Mouse (Mus musculus): ENCODE measurements around the gene Nrsn2. TPM values are rescaled to one million over a fixed set of nuclear protein-coding genes. Genes with fewer than 3 reads are reported as not detected.

Nrsn2 gene
- polyA plus RNA-seq, 1 experiment from 2014 or later = 2.4 TPM

- peak overlapping the region; percentile 99 for H3K27ac ChIP-seq
- under 1% methylated on average over 38 of the region's 38 CpGs for WGBS
- H3K27me3 ChIP-seq (ENCODE audit: poor library complexity, severe bottlenecking) = no peaks in the 10 kb centered on the region
- H3K4me3 ChIP-seq = peak overlapping the region; percentile 94
- H3K9me3 ChIP-seq = no peaks in the 10 kb centered on the region
- peaks cover 16% of the 10 kb centered on the region for H3K36me3 ChIP-seq (replicated peaks)
- DNase-seq (ENCODE audit: extremely low spot score, low spot score) = peak; percentile 89
- H3K4me1 ChIP-seq = peaks cover 54% of the 10 kb centered on the region
Observed at GRCm38 (mm10) chr2:152398691-152399090, 22.3 kb upstream of the Nrsn2 start.

- Histone ChIP-seq H3K9me3 (no peaks in the 10 kb centered on the region), H3K36me3 (replicated peaks) (peaks cover 16% of the 10 kb centered on the region), H3K27ac (peak within 1 kb of the TSS; percentile 99), H3K4me1 (peaks cover 62% of the 10 kb centered on the region), H3K4me3 (peak within 1 kb of the TSS; percentile 94), H3K27me3 (ENCODE audit: poor library complexity, severe bottlenecking) (no peaks in the 10 kb centered on the region)
- WGBS = 2% methylated on average over 98 of the region's 104 CpGs
- DNase-seq (ENCODE audit: extremely low spot score, low spot score) = peak; percentile 96
Observed at GRCm38 (mm10) chr2:152397680-152398435, 21.4 kb upstream of the Nrsn2 start, which contains the start of gene Sox12. TSS of gene Sox12 (minus strand) at chr2:152398063.

GRCm38 (mm10) chr2:152397004-152397589 lies 20.7 kb upstream of the Nrsn2 start:
- WGBS = under 1% methylated on average over 68 of the region's 77 CpGs
- peak overlapping the region; percentile 99 for H3K27ac ChIP-seq
- DNase-seq (ENCODE audit: extremely low spot score, low spot score) = peak; percentile 78
- H3K4me1 ChIP-seq = peaks cover 64% of the 10 kb centered on the region
- peak overlapping the region; percentile 94 for H3K4me3 ChIP-seq
- no peaks in the 10 kb centered on the region for H3K9me3 ChIP-seq
- H3K36me3 ChIP-seq (replicated peaks) = peaks cover 16% of the 10 kb centered on the region
- no peaks in the 10 kb centered on the region for H3K27me3 ChIP-seq (ENCODE audit: poor library complexity, severe bottlenecking)

- DNase-seq (ENCODE audit: extremely low spot score, low spot score) = peak; percentile 96
- H3K9me3 ChIP-seq = no peaks in the 10 kb centered on the region
- H3K4me1 ChIP-seq = peaks cover 64% of the 10 kb centered on the region
- peaks cover 16% of the 10 kb centered on the region for H3K36me3 ChIP-seq (replicated peaks)
- peak overlapping the region; percentile 94 for H3K4me3 ChIP-seq
- H3K27me3 ChIP-seq (ENCODE audit: poor library complexity, severe bottlenecking) = no peaks in the 10 kb centered on the region
- under 1% methylated on average over 46 of the region's 46 CpGs for WGBS
- peak overlapping the region; percentile 99 for H3K27ac ChIP-seq
Observed at GRCm38 (mm10) chr2:152396110-152397003, 19.9 kb upstream of the Nrsn2 start.

- H3K36me3 ChIP-seq (replicated peaks) = peaks cover 16% of the 10 kb centered on the region
- peak overlapping the region; percentile 94 for H3K4me3 ChIP-seq
- peak overlapping the region; percentile 99 for H3K27ac ChIP-seq
- peaks cover 60% of the 10 kb centered on the region for H3K4me1 ChIP-seq
- no peak for DNase-seq (ENCODE audit: extremely low spot score, low spot score)
- H3K27me3 ChIP-seq (ENCODE audit: poor library complexity, severe bottlenecking) = no peaks in the 10 kb centered on the region
- no peaks in the 10 kb centered on the region for H3K9me3 ChIP-seq
- whole genome bisulfite sequencing = 31% methylated on average over 13 of the region's 13 CpGs
Observed at GRCm38 (mm10) chr2:152395271-152395920, 19.0 kb upstream of the Nrsn2 start.

GRCm38 (mm10) chr2:152393225-152394017 lies 17.0 kb upstream of the Nrsn2 start:
- no peaks in the 10 kb centered on the region for H3K27me3 ChIP-seq (ENCODE audit: poor library complexity, severe bottlenecking)
- peak overlapping the region; percentile 94; the same call in 1 of the 2 replicates for H3K4me3 ChIP-seq
- peaks cover 16% of the 10 kb centered on the region for H3K36me3 ChIP-seq (replicated peaks)
- WGBS = 53% methylated on average over 9 of the region's 9 CpGs
- no peak overlapping the region for H3K27ac ChIP-seq
- H3K9me3 ChIP-seq = no peaks in the 10 kb centered on the region
- peak; percentile 21 for DNase-seq (ENCODE audit: extremely low spot score, low spot score)
- H3K4me1 ChIP-seq = peaks cover 40% of the 10 kb centered on the region

- Histone ChIP-seq H3K4me1 (peaks cover 37% of the 10 kb centered on the region), H3K36me3 (replicated peaks) (peaks cover 16% of the 10 kb centered on the region), H3K27ac (no peak overlapping the region), H3K4me3 (no peak overlapping the region), H3K9me3 (no peaks in the 10 kb centered on the region), H3K27me3 (ENCODE audit: poor library complexity, severe bottlenecking) (no peaks in the 10 kb centered on the region)
- no peak for DNase-seq (ENCODE audit: extremely low spot score, low spot score)
- 17% methylated on average over 3 of the region's 3 CpGs for WGBS
Observed at GRCm38 (mm10) chr2:152392786-152393185, 16.3 kb upstream of the Nrsn2 start.

GRCm38 (mm10) chr2:152384191-152384590 lies 7.8 kb upstream of the Nrsn2 start:
- H3K4me1 ChIP-seq = no peaks in the 10 kb centered on the region
- no peaks in the 10 kb centered on the region for H3K36me3 ChIP-seq (replicated peaks)
- no peak overlapping the region for H3K27ac ChIP-seq
- no peaks in the 10 kb centered on the region for H3K27me3 ChIP-seq (ENCODE audit: poor library complexity, severe bottlenecking)
- 89% methylated on average over 4 of the region's 4 CpGs for WGBS
- H3K9me3 ChIP-seq = no peaks in the 10 kb centered on the region
- DNase-seq (ENCODE audit: extremely low spot score, low spot score) = no peak
- H3K4me3 ChIP-seq = no peak overlapping the region

GRCm38 (mm10) chr2:152375652-152376344 lies 640 bp downstream of the Nrsn2 start:
- 2% methylated on average over 21 of the region's 21 CpGs for WGBS
- peaks cover 29% of the 10 kb centered on the region for H3K4me1 ChIP-seq
- DNase-seq (ENCODE audit: extremely low spot score, low spot score) = peak; percentile 64
- H3K4me3 ChIP-seq = peak overlapping the region; percentile 44
- H3K36me3 ChIP-seq (replicated peaks) = no peaks in the 10 kb centered on the region
- H3K27ac ChIP-seq = peak overlapping the region; percentile 76
- H3K9me3 ChIP-seq = no peaks in the 10 kb centered on the region
- H3K27me3 ChIP-seq (ENCODE audit: poor library complexity, severe bottlenecking) = peaks cover 56% of the 10 kb centered on the region

- Histone ChIP-seq H3K36me3 (replicated peaks) (no peaks in the 10 kb centered on the region), H3K27ac (no peak overlapping the region), H3K27me3 (ENCODE audit: poor library complexity, severe bottlenecking) (peaks cover 63% of the 10 kb centered on the region), H3K4me1 (peaks cover 39% of the 10 kb centered on the region), H3K4me3 (no peak overlapping the region), H3K9me3 (no peaks in the 10 kb centered on the region)
- no peak for DNase-seq (ENCODE audit: extremely low spot score, low spot score)
- WGBS = 89% methylated on average over 9 of the region's 9 CpGs
Observed at GRCm38 (mm10) chr2:152373547-152373946, 2.9 kb downstream of the Nrsn2 start.

GRCm38 (mm10) chr2:152372661-152373060 lies 3.8 kb downstream of the Nrsn2 start:
- no peaks in the 10 kb centered on the region for H3K9me3 ChIP-seq
- no peak for DNase-seq (ENCODE audit: extremely low spot score, low spot score)

More at GRCm38 (mm10) chr2:152372661-152373060, 3.8 kb downstream of the Nrsn2 start:
- Histone ChIP-seq H3K4me3 (no peak overlapping the region), H3K27ac (no peak overlapping the region), H3K36me3 (replicated peaks) (no peaks in the 10 kb centered on the region), H3K27me3 (ENCODE audit: poor library complexity, severe bottlenecking) (peaks cover 54% of the 10 kb centered on the region), H3K4me1 (peaks cover 39% of the 10 kb centered on the region)
- WGBS = 72% methylated on average over 4 of the region's 4 CpGs

Data from forebrain, embryonic 10.5 days (tissue).